Mouse (Mus musculus): ENCODE measurements around the gene Tomm40l.
"Not testable (repeated sequence)": the region's sequence is repeated elsewhere in the genome, so short reads cannot be mapped to it uniquely, and the experiment has no call there.

The Tomm40l gene

GRCm38 (mm10) chr1:171249913-171250600 lies 27.7 kb upstream of the Tomm40l start, which contains the start of gene Adamts4:
Gene Adamts4, plus strand, starts transcription at chr1:171250421.
- DNase-seq, result no peak

GRCm38 (mm10) chr1:171248386-171249226 lies 26.3 kb upstream of the Tomm40l start:
- DNase-seq, result no peak

- no peak for DNase-seq
These were observed 25.6 kb upstream of the Tomm40l start for GRCm38 (mm10) chr1:171247916-171248315.

- DNase-seq, result no peak
These were observed 25.1 kb upstream of the Tomm40l start for GRCm38 (mm10) chr1:171247453-171247841.

GRCm38 (mm10) chr1:171246709-171247452 lies 24.6 kb upstream of the Tomm40l start:
- peak; percentile 98 for DNase-seq

GRCm38 (mm10) chr1:171245353-171245752 lies 23.0 kb upstream of the Tomm40l start:
- no peak for DNase-seq

GRCm38 (mm10) chr1:171241952-171242351 lies 19.6 kb upstream of the Tomm40l start:
- DNase-seq, result not testable (repeated sequence)

- no peak for DNase-seq
These were observed 18.6 kb upstream of the Tomm40l start for GRCm38 (mm10) chr1:171240911-171241310.

GRCm38 (mm10) chr1:171239992-171240744 lies 17.9 kb upstream of the Tomm40l start:
- no peak for DNase-seq

GRCm38 (mm10) chr1:171238463-171238862 lies 16.1 kb upstream of the Tomm40l start:
- DNase-seq, result peak; percentile 73

- DNase-seq, result no peak
These were observed 15.1 kb upstream of the Tomm40l start for GRCm38 (mm10) chr1:171237438-171237837.

GRCm38 (mm10) chr1:171235791-171236190 lies 13.5 kb upstream of the Tomm40l start:
- no peak for DNase-seq

GRCm38 (mm10) chr1:171234538-171234937 lies 12.2 kb upstream of the Tomm40l start:
- DNase-seq, result no peak

- no peak for DNase-seq
These were observed 11.8 kb upstream of the Tomm40l start, which contains the start of gene Fcer1g for GRCm38 (mm10) chr1:171234126-171234525. Gene Fcer1g, minus strand, starts transcription at chr1:171234365.

GRCm38 (mm10) chr1:171232800-171233730 lies 10.8 kb upstream of the Tomm40l start:
- DNase-seq, result no peak

- DNase-seq, result no peak
These were observed 10.0 kb upstream of the Tomm40l start for GRCm38 (mm10) chr1:171232348-171232747.

- no peak for DNase-seq
These were observed 9.5 kb upstream of the Tomm40l start for GRCm38 (mm10) chr1:171231844-171232243.

- no peak for DNase-seq
These were observed 7.9 kb upstream of the Tomm40l start for GRCm38 (mm10) chr1:171230215-171230614.

GRCm38 (mm10) chr1:171229750-171230149 lies 7.4 kb upstream of the Tomm40l start:
- DNase-seq, result no peak

GRCm38 (mm10) chr1:171227879-171228278 lies 5.6 kb upstream of the Tomm40l start:
- no peak for DNase-seq

- DNase-seq, result no peak
These were observed 4.5 kb upstream of the Tomm40l start for GRCm38 (mm10) chr1:171226780-171227179.

All from lung, postnatal 14 days (tissue).